Mouse (Mus musculus) liver, adult 2 months (tissue): Measurements from ENCODE around the gene Gas2l1.

ENCODE experiments used
- CTCF ChIP-seq: fragments of 200-500 bp; IDR thresholded peaks from 2 replicates; pipeline ENCODE4 v1.5.1; 2011; ENCODE audit warnings: low read depth, low read length, control low read depth
- POLR2A ChIP-seq: fragments of 200-500 bp; IDR thresholded peaks from 2 replicates; pipeline ENCODE4 v1.6.1; 2011; ENCODE audit warnings: low read length, control low read depth; ENCODE audit not compliant: insufficient read depth; ENCODE audit errors: extremely low read depth

DNA sequence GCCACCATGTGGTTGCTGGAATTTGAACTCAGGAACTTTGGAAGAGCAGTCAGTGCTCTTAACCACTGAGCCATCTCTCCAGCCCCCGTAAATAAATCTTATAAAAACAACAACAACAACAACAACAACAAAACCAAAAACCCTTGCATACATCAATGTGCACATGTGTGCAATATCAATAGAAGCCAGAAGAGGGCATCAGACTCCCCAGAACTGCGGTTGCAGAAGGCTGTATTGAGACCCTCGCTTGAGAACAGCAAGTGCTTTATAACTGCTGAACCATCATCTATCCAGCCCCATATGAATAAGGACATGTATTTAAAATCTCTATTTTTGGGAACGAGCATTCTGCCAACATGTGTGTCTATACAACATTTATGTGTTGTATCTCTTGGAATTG, 9.8 kb upstream of the Gas2l1 start:
- TF ChIP-seq POLR2A, result no peak
- TF ChIP-seq CTCF, result no peak; the same call in 1 of the 2 replicates
